Mouse (Mus musculus) limb, embryonic 11.5 days (tissue): ENCODE data around the gene Mapk7. TPM values are rescaled to one million over a fixed set of nuclear protein-coding genes. Genes with fewer than 3 reads are reported as not detected.

Experiments
- ATAC-seq: fragments of 200-750 bp; cut with Nextera tagmentation; 2 replicates; pipeline ENCODE4 v1.8.0; 2017; ENCODE audit warnings: low read depth; ENCODE audit not compliant: insufficient number of reproducible peaks, low FRiP score, low TSS enrichment
- DNase-seq: peaks from one replicate; pipeline ENCODE4 v3.0.0-alpha.2; 2015; ENCODE audit warnings: low spot score
- H3K27ac ChIP-seq: fragments of 300-500 bp; sonication (generic); replicated peaks from 2 replicates; pipeline ENCODE4 v1.5.1; 2014; ENCODE audit warnings: low read depth, mild to moderate bottlenecking, low read length
- H3K27me3 ChIP-seq: fragments of 300-500 bp; sonication (generic); 2 replicates; pipeline ENCODE4 v1.6.1; 2014; ENCODE audit warnings: mild to moderate bottlenecking, low read length, mixed read lengths; ENCODE audit not compliant: control insufficient read depth, insufficient read depth
- H3K36me3 ChIP-seq: fragments of 300-500 bp; sonication (generic); 2 replicates; pipeline ENCODE4 v1.6.1; 2014; ENCODE audit warnings: mild to moderate bottlenecking, low read length, moderate library complexity, mixed read lengths; ENCODE audit not compliant: control insufficient read depth, insufficient read depth
- H3K4me1 ChIP-seq: fragments of 300-500 bp; sonication (generic); 2 replicates; pipeline ENCODE4 v1.6.1; 2014; ENCODE audit warnings: low read length, mixed read lengths; ENCODE audit not compliant: control insufficient read depth, insufficient read depth
- H3K4me2 ChIP-seq: fragments of 300-500 bp; sonication (generic); 2 replicates; pipeline ENCODE4 v1.6.1; 2014; ENCODE audit warnings: low read depth, mild to moderate bottlenecking, moderate library complexity; ENCODE audit not compliant: severe bottlenecking
- H3K4me3 ChIP-seq: fragments of 300-500 bp; sonication (generic); 2 replicates; pipeline ENCODE4 v1.5.1; 2014; ENCODE audit warnings: low read depth, low read length
- H3K9ac ChIP-seq: fragments of 300-500 bp; sonication (generic); 2 replicates; pipeline ENCODE4 v1.6.1; 2014; ENCODE audit warnings: mild to moderate bottlenecking, low read length
- H3K9me3 ChIP-seq: fragments of 300-500 bp; sonication (generic); 2 replicates; pipeline ENCODE4 v1.6.1; 2016; ENCODE audit warnings: low read length; ENCODE audit not compliant: control insufficient read depth
- WGBS: fragments of 180-500 bp; shearing (Covaris S2); extraction: QIAGEN DNeasy Blood & Tissue Kit; methylation state at CpG from one replicate; pipeline ENCODE4 v1.1.7; 2014; 5-methylcytosine and 5-hydroxymethylcytosine counted together
- polyA plus RNA-seq: library from polyadenylated mRNA; unstranded; fragments of >200 nt; fragmentation: Nextera tagmentation; extraction: Ambion mirVana; gene quantifications from 2 replicates; pipeline ENCODE4 v1.2.1, GENCODE M21; 2014

Gene Mapk7
- polyA plus RNA-seq, 1 experiment from 2014 or later: 58.6 TPM

DNA sequence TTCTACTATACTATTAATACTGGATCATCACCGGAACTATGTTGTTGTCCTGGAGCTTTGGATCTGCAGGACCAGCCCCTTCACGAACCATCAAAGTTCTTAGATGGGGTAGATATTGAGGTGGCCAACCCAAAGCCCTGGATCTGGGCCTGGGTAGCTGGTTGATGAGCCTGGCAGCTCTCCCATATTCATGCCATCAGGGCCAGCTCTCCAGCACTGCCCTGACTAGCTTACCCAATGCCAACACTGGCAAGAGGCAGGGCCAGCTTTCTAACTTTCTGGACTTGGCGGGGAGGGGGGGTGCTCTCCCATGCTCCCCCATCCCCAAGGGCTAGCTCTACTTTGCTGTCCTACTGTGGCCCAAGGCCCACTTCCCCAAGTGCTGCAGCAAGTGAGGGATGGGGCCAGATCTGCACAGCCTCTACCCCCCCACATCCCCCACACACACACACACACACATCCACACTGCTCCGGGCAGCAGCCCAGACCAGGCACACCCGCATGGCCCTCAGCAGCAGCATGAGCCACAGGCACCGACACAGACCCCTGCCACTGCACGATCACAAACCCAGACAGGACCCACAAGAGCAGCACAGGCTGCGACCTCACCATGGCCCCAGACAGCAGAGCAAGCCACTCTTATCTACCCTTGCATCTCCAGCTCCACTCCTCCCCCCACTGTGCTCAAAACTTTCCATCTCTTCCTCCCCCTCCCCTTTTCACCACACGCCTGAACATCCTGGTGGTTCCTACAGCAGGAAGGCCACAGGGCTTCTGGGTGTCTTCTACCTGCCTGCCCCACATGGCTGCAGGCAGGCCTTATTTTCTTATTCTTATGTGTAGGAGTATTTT, 12.7 kb downstream of the Mapk7 start:
- no peaks in the 10 kb centered on the region for H3K27me3 ChIP-seq
- DNase-seq (no peak), ATAC-seq (no peak)
- no peaks in the 10 kb centered on the region for H3K9me3 ChIP-seq
- 60% methylated on average over 9 of the region's 9 CpGs for WGBS
- peaks cover 32% of the 10 kb centered on the region for H3K4me1 ChIP-seq
- no peak overlapping the region; the same call in 1 of the 2 replicates for H3K4me2 ChIP-seq
- H3K27ac ChIP-seq: no peak overlapping the region
- H3K9ac ChIP-seq: peak overlapping the region; percentile 27; the same call in 1 of the 2 replicates
- H3K4me3 ChIP-seq: no peak overlapping the region
- H3K36me3 ChIP-seq: no peaks in the 10 kb centered on the region

- Histone ChIP-seq H3K27ac (no peak overlapping the region), H3K4me3 (no peak overlapping the region), H3K9ac (no peak overlapping the region), H3K27me3 (no peaks in the 10 kb centered on the region), H3K9me3 (no peaks in the 10 kb centered on the region), H3K4me2 (no peak overlapping the region), H3K4me1 (peaks cover 15% of the 10 kb centered on the region), H3K36me3 (no peaks in the 10 kb centered on the region)
- WGBS: 89% methylated on average over 4 of the region's 4 CpGs
- no peak for ATAC-seq
- no peak for DNase-seq
These were observed 15.4 kb downstream of the Mapk7 start for GRCm38 (mm10) chr11:61478788-61479187.

- no peak for ATAC-seq
- no peak overlapping the region for H3K4me2 ChIP-seq
- peaks cover 13% of the 10 kb centered on the region for H3K4me1 ChIP-seq
- 74% methylated on average over 17 of the region's 17 CpGs for WGBS
- no peak overlapping the region for H3K4me3 ChIP-seq
- DNase-seq: no peak
- no peaks in the 10 kb centered on the region for H3K9me3 ChIP-seq
- no peaks in the 10 kb centered on the region for H3K36me3 ChIP-seq
- H3K27ac ChIP-seq: no peak overlapping the region
- H3K9ac ChIP-seq: no peak overlapping the region
- H3K27me3 ChIP-seq: no peaks in the 10 kb centered on the region
These were observed 16.4 kb downstream of the Mapk7 start for GRCm38 (mm10) chr11:61477566-61478508.

GRCm38 (mm10) chr11:61476786-61477382, 17.3 kb downstream of the Mapk7 start:
- ATAC-seq (no peak), DNase-seq (no peak)
- no peaks in the 10 kb centered on the region for H3K9me3 ChIP-seq
- H3K9ac ChIP-seq: no peak overlapping the region
- H3K27ac ChIP-seq: no peak overlapping the region
- peaks cover 11% of the 10 kb centered on the region for H3K4me1 ChIP-seq
- H3K4me2 ChIP-seq: no peak overlapping the region
- H3K36me3 ChIP-seq: no peaks in the 10 kb centered on the region
- whole genome bisulfite sequencing: 54% methylated on average over 12 of the region's 12 CpGs
- H3K4me3 ChIP-seq: no peak overlapping the region
- no peaks in the 10 kb centered on the region for H3K27me3 ChIP-seq

DNA sequence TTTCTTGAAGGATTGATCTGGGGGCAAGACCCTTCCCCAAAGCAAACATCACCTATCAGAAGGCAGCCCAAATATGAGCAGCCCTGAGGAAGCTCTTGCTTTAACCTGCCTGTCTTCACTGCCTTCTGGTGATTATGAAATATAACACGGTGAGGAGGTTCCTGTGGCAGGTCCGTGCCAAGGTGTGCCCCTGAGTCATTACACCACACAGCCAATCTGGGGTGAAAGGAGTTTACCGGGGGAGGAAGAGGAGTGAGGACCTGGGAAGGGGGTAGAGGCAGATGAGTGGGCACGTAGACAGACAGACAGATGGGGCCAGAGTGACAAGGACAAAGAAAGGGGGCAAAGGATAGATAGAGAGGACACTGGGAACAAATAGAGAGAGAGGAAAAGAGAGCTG, 20.6 kb downstream of the Mapk7 start:
- WGBS: 69% methylated on average over 4 of the region's 4 CpGs
- H3K9ac ChIP-seq: no peak overlapping the region

DNA sequence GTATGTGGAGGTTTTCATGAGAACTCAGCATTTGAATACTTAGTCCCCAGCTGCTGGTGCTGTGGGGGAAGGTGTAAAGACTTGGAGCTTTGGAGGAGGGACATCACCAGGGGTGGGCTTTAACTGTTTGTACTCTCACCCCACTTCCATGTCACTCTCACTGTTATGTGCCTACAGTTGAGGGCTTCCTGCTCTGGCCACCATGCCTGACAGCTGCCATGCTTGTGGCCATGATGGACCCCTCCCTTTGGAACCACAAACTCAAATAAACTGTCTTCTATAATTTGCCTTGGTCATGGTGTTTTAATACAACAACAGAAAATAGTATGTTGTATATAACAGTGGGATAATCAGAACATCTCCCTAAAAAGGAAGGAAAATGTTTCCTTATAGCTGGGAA, 23.3 kb downstream of the Mapk7 start:
- Histone ChIP-seq H3K9ac (no peak overlapping the region), H3K27me3 (no peaks in the 10 kb centered on the region), H3K4me3 (no peak overlapping the region), H3K9me3 (no peaks in the 10 kb centered on the region), H3K4me2 (no peak overlapping the region), H3K27ac (no peak overlapping the region), H3K36me3 (no peaks in the 10 kb centered on the region), H3K4me1 (no peaks in the 10 kb centered on the region)
- ATAC-seq (no peak), DNase-seq (no peak)

More for the DNA sequence above, 20.6 kb downstream of the Mapk7 start:
- no peak overlapping the region for H3K27ac ChIP-seq
- no peak overlapping the region for H3K4me2 ChIP-seq
- ATAC-seq: no peak
- DNase-seq: no peak
- H3K9me3 ChIP-seq: no peaks in the 10 kb centered on the region
- H3K4me3 ChIP-seq: no peak overlapping the region
- H3K27me3 ChIP-seq: no peaks in the 10 kb centered on the region
- H3K36me3 ChIP-seq: no peaks in the 10 kb centered on the region
- peaks cover 5% of the 10 kb centered on the region; the same call in 1 of the 2 replicates for H3K4me1 ChIP-seq

- Histone ChIP-seq H3K9me3 (no peaks in the 10 kb centered on the region), H3K4me1 (no peaks in the 10 kb centered on the region), H3K36me3 (no peaks in the 10 kb centered on the region), H3K4me3 (no peak overlapping the region), H3K27me3 (no peaks in the 10 kb centered on the region), H3K27ac (no peak overlapping the region), H3K9ac (no peak overlapping the region), H3K4me2 (no peak overlapping the region)
- 72% methylated on average over 7 of the region's 7 CpGs for WGBS
- DNase-seq (no peak), ATAC-seq (no peak)
These were observed 24.8 kb downstream of the Mapk7 start for GRCm38 (mm10) chr11:61469317-61469917.

DNA sequence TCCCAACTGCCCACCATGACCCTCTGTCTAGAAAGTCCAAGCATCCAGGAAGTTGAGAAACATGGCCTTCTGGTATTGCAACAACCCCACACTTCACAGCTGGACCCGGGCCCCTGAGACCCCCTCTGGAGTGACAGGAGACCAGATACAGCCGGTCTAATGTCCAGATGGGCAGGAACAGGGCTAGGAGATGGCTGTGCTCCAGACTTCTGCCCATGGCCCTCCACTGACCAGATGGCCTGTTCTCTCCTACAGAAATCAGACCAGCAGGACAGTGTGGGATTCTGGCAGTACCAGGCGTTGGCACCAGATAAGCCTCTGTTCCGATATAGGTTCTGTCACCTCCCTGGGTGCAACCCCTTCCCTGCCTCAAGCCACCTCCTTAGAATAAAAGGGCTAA, 25.7 kb downstream of the Mapk7 start:
- H3K4me3 ChIP-seq: no peak overlapping the region
- WGBS: 80% methylated on average over 4 of the region's 4 CpGs
- no peaks in the 10 kb centered on the region for H3K27me3 ChIP-seq
- no peak overlapping the region for H3K4me2 ChIP-seq
- H3K36me3 ChIP-seq: no peaks in the 10 kb centered on the region
- DNase-seq (no peak), ATAC-seq (no peak)
- H3K9ac ChIP-seq: no peak overlapping the region
- no peaks in the 10 kb centered on the region for H3K4me1 ChIP-seq
- H3K9me3 ChIP-seq: no peaks in the 10 kb centered on the region
- no peak overlapping the region for H3K27ac ChIP-seq
